Mouse (Mus musculus) olfactory bulb, adult 2 months (tissue): ENCODE data around the gene Smyd5. TPM values are rescaled to one million over a fixed set of nuclear protein-coding genes. Genes with fewer than 3 reads are reported as not detected.

Experiments
- H3K27ac ChIP-seq: fragments of 200-500 bp; 2 replicates; pipeline ENCODE4 v1.5.1; 2012; ENCODE audit warnings: low read depth, low read length; ENCODE audit not compliant: insufficient read depth
- H3K4me1 ChIP-seq: fragments of 200-500 bp; 2 replicates; pipeline ENCODE4 v1.6.1; 2012; ENCODE audit warnings: low read length; ENCODE audit not compliant: control insufficient read depth, insufficient read depth
- H3K4me3 ChIP-seq: fragments of 200-500 bp; 2 replicates; pipeline ENCODE4 v1.5.1; 2012; ENCODE audit warnings: mild to moderate bottlenecking, low read depth, low read length, moderate library complexity; ENCODE audit not compliant: insufficient read depth
- CTCF ChIP-seq: fragments of 200-500 bp; IDR thresholded peaks from 2 replicates; pipeline ENCODE4 v1.5.1; 2012; ENCODE audit warnings: low read depth, mild to moderate bottlenecking, low read length, moderate library complexity; ENCODE audit not compliant: insufficient read depth
- POLR2A ChIP-seq: fragments of 200-500 bp; IDR thresholded peaks from 2 replicates; pipeline ENCODE4 v1.6.1; 2012; ENCODE audit warnings: mild to moderate bottlenecking, low read depth, low read length, moderate library complexity; ENCODE audit not compliant: insufficient read depth
- WGBS: fragments of 180-500 bp; shearing (Covaris S2); methylation state at CpG from one replicate; pipeline ENCODE4 v1.1.7; 2018; 5-methylcytosine and 5-hydroxymethylcytosine counted together
- polyA plus RNA-seq: library from polyadenylated mRNA; stranded (reverse); fragments of >200 nt; gene quantifications from 2 replicates; pipeline ENCODE4 v1.2.4, GENCODE M21; 2012; ENCODE audit warnings: low replicate concordance; ENCODE audit not compliant: missing spikeins, insufficient read depth, insufficient read length

The Smyd5 gene
- not detected in 2 replicates for polyA plus RNA-seq

GRCm38 (mm10) chr6:85431842-85432431, at the start of gene Smyd5:
Gene Smyd5 (plus strand): TSS chr6:85431989.
- Histone ChIP-seq H3K4me3 (peak within 1 kb of the TSS; percentile 59), H3K27ac (no peak within 1 kb of the TSS), H3K4me1 (peaks cover 3% of the 10 kb centered on the region)
- TF ChIP-seq POLR2A (no peak), CTCF (no peak)
- under 1% methylated on average over 39 of the region's 39 CpGs for WGBS

- H3K27ac ChIP-seq, result no peak overlapping the region
- H3K4me3 ChIP-seq, result no peak overlapping the region
- WGBS, result 94% methylated on average over 2 of the region's 2 CpGs
- TF ChIP-seq POLR2A, result no peak
- TF ChIP-seq CTCF, result no peak
- peaks cover 3% of the 10 kb centered on the region; the same call in 1 of the 2 replicates for H3K4me1 ChIP-seq
These were observed 49.0 kb upstream of the Smyd5 start for GRCm38 (mm10) chr6:85382791-85383190.

- TF ChIP-seq POLR2A (no peak), CTCF (no peak)
- Histone ChIP-seq H3K27ac (no peak overlapping the region), H3K4me3 (no peak overlapping the region), H3K4me1 (no peaks in the 10 kb centered on the region)
- WGBS, result 86% methylated on average over 5 of the region's 5 CpGs
These were observed 43.2 kb upstream of the Smyd5 start for GRCm38 (mm10) chr6:85388608-85389007.

- H3K4me3 ChIP-seq, result no peak overlapping the region
- WGBS, result 13% methylated on average over 6 of the region's 7 CpGs
- H3K4me1 ChIP-seq, result no peaks in the 10 kb centered on the region
- H3K27ac ChIP-seq, result no peak overlapping the region
- no peak for TF ChIP-seq CTCF
- no peak for TF ChIP-seq POLR2A
These were observed 40.0 kb upstream of the Smyd5 start for GRCm38 (mm10) chr6:85391803-85392202.

- Histone ChIP-seq H3K4me1 (no peaks in the 10 kb centered on the region), H3K4me3 (no peak overlapping the region), H3K27ac (no peak overlapping the region)
- WGBS, result 91% methylated on average over 2 of the region's 2 CpGs
- TF ChIP-seq CTCF, result no peak
- no peak for TF ChIP-seq POLR2A
These were observed 36.4 kb upstream of the Smyd5 start for GRCm38 (mm10) chr6:85395360-85395759.

- 25% methylated on average over 1 of the region's 1 CpGs for WGBS
- Histone ChIP-seq H3K4me1 (no peaks in the 10 kb centered on the region), H3K27ac (no peak overlapping the region), H3K4me3 (no peak overlapping the region)
- no peak for TF ChIP-seq CTCF
- no peak for TF ChIP-seq POLR2A
These were observed 34.6 kb upstream of the Smyd5 start for GRCm38 (mm10) chr6:85397165-85397564.

GRCm38 (mm10) chr6:85399715-85400114, 32.1 kb upstream of the Smyd5 start:
- Histone ChIP-seq H3K27ac (no peak overlapping the region), H3K4me3 (no peak overlapping the region), H3K4me1 (no peaks in the 10 kb centered on the region)
- TF ChIP-seq CTCF (no peak), POLR2A (no peak)
- 24% methylated on average over 5 of the region's 5 CpGs for WGBS

GRCm38 (mm10) chr6:85402613-85403012, 29.2 kb upstream of the Smyd5 start:
- 61% methylated on average over 2 of the region's 2 CpGs for WGBS

GRCm38 (mm10) chr6:85403039-85403438, 28.8 kb upstream of the Smyd5 start:
- Histone ChIP-seq H3K4me3 (no peak overlapping the region), H3K27ac (no peak overlapping the region), H3K4me1 (no peaks in the 10 kb centered on the region)
- WGBS, result 66% methylated on average over 10 of the region's 10 CpGs
- TF ChIP-seq POLR2A, result no peak

More at GRCm38 (mm10) chr6:85402613-85403012, 29.2 kb upstream of the Smyd5 start:
- Histone ChIP-seq H3K4me3 (no peak overlapping the region), H3K27ac (no peak overlapping the region), H3K4me1 (no peaks in the 10 kb centered on the region)
- TF ChIP-seq CTCF (no peak), POLR2A (no peak)

GRCm38 (mm10) chr6:85409003-85409402, 22.8 kb upstream of the Smyd5 start:
- WGBS, result 16% methylated on average over 31 of the region's 31 CpGs

More at GRCm38 (mm10) chr6:85409003-85409402, 22.8 kb upstream of the Smyd5 start:
- Histone ChIP-seq H3K4me3 (no peak overlapping the region), H3K4me1 (peaks cover 4% of the 10 kb centered on the region; the same call in 1 of the 2 replicates), H3K27ac (no peak overlapping the region)
- TF ChIP-seq POLR2A, result no peak
- no peak for TF ChIP-seq CTCF
